Mouse (Mus musculus): ENCODE measurements at regions not wholly inside any gene's neighbourhood (a gene's known extent, or its start where the extent isn't known, plus 50 kb on each side); places are given as distances from the start of the nearest gene placed in this dataset.

DNA sequence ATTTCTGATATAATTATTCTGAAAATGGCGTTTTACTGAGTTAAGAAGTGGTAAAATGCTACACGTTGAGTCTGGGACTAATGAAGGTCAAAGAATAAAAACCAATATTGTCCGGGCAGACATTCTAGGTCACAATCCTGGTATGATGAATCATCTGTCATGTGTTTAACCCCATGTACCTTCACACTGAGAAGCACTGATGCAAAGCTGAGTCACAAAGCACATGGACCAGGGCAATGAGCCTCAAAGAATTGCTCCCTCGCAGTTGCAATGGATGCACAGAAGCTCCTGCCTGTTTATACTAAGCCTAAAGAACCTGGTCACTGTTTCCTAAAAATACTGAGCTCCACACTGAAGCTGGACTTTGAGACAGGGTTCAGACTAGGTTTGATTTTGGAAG is 221.3 kb upstream of the Rsrc1 start:
- no peaks in the 10 kb centered on the region for H3K36me3 ChIP-seq (ENCODE audit: control insufficient read depth, insufficient read depth, low read length)
- H3K9ac ChIP-seq (ENCODE audit: low read length), result no peak overlapping the region
- H3K4me2 ChIP-seq (ENCODE audit: low read depth, low read length), result no peak overlapping the region
- no peaks in the 10 kb centered on the region for H3K9me3 ChIP-seq (ENCODE audit: control insufficient read depth, low read length)
- H3K27ac ChIP-seq (ENCODE audit: low read length), result no peak overlapping the region
- H3K27me3 ChIP-seq (ENCODE audit: control insufficient read depth, insufficient read depth, low read depth, low read length), result no peaks in the 10 kb centered on the region
- H3K4me1 ChIP-seq (replicated peaks; ENCODE audit: control insufficient read depth, insufficient read depth, low read length), result no peaks in the 10 kb centered on the region
- 85% methylated on average over 4 of the region's 4 CpGs for whole genome bisulfite sequencing
- no peak overlapping the region for H3K4me3 ChIP-seq (ENCODE audit: low read length)
- ATAC-seq (ENCODE audit: low read depth), result no peak

- Histone ChIP-seq H3K9me3 (ENCODE audit: control insufficient read depth, low read length) (no peaks in the 10 kb centered on the region), H3K9ac (ENCODE audit: low read length) (no peak overlapping the region), H3K4me3 (ENCODE audit: low read length) (no peak overlapping the region), H3K36me3 (ENCODE audit: control insufficient read depth, insufficient read depth, low read length) (no peaks in the 10 kb centered on the region), H3K4me1 (replicated peaks; ENCODE audit: control insufficient read depth, insufficient read depth, low read length) (no peaks in the 10 kb centered on the region), H3K4me2 (ENCODE audit: low read depth, low read length) (no peak overlapping the region), H3K27me3 (ENCODE audit: control insufficient read depth, insufficient read depth, low read depth, low read length) (no peaks in the 10 kb centered on the region), H3K27ac (ENCODE audit: low read length) (no peak overlapping the region)
- no peak for ATAC-seq (ENCODE audit: low read depth)
- WGBS, result 55% methylated on average over 3 of the region's 3 CpGs
Observed at GRCm38 (mm10) chr3:66762446-66762845, 218.7 kb upstream of the Rsrc1 start.

- Histone ChIP-seq H3K27me3 (ENCODE audit: control insufficient read depth, insufficient read depth, low read depth, low read length) (no peaks in the 10 kb centered on the region), H3K4me2 (ENCODE audit: low read depth, low read length) (no peak overlapping the region), H3K4me1 (replicated peaks; ENCODE audit: control insufficient read depth, insufficient read depth, low read length) (no peaks in the 10 kb centered on the region), H3K9me3 (ENCODE audit: control insufficient read depth, low read length) (no peaks in the 10 kb centered on the region), H3K27ac (ENCODE audit: low read length) (no peak overlapping the region), H3K9ac (ENCODE audit: low read length) (no peak overlapping the region), H3K36me3 (ENCODE audit: control insufficient read depth, insufficient read depth, low read length) (no peaks in the 10 kb centered on the region), H3K4me3 (ENCODE audit: low read length) (no peak overlapping the region)
- WGBS, result 65% methylated on average over 12 of the region's 12 CpGs
- ATAC-seq (ENCODE audit: low read depth), result no peak
Observed at GRCm38 (mm10) chr3:66797351-66798010, 183.7 kb upstream of the Rsrc1 start.

- H3K4me2 ChIP-seq (ENCODE audit: low read depth, low read length), result no peak overlapping the region
- H3K27ac ChIP-seq (ENCODE audit: low read length), result no peak overlapping the region
- H3K9me3 ChIP-seq (ENCODE audit: control insufficient read depth, low read length), result no peaks in the 10 kb centered on the region
- H3K4me1 ChIP-seq (replicated peaks; ENCODE audit: control insufficient read depth, insufficient read depth, low read length), result no peaks in the 10 kb centered on the region
- H3K4me3 ChIP-seq (ENCODE audit: low read length), result no peak overlapping the region
- 70% methylated on average over 5 of the region's 5 CpGs for WGBS
- no peak for ATAC-seq (ENCODE audit: low read depth)
- no peaks in the 10 kb centered on the region for H3K36me3 ChIP-seq (ENCODE audit: control insufficient read depth, insufficient read depth, low read length)
- no peak overlapping the region for H3K9ac ChIP-seq (ENCODE audit: low read length)
- H3K27me3 ChIP-seq (ENCODE audit: control insufficient read depth, insufficient read depth, low read depth, low read length), result no peaks in the 10 kb centered on the region
Observed at GRCm38 (mm10) chr3:66798292-66798691, 182.9 kb upstream of the Rsrc1 start.

- no peak for ATAC-seq (ENCODE audit: low read depth)
- Histone ChIP-seq H3K27me3 (ENCODE audit: control insufficient read depth, insufficient read depth, low read depth, low read length) (no peaks in the 10 kb centered on the region), H3K4me3 (ENCODE audit: low read length) (no peak overlapping the region), H3K9ac (ENCODE audit: low read length) (no peak overlapping the region), H3K9me3 (ENCODE audit: control insufficient read depth, low read length) (no peaks in the 10 kb centered on the region), H3K36me3 (ENCODE audit: control insufficient read depth, insufficient read depth, low read length) (no peaks in the 10 kb centered on the region), H3K27ac (ENCODE audit: low read length) (no peak overlapping the region), H3K4me1 (replicated peaks; ENCODE audit: control insufficient read depth, insufficient read depth, low read length) (no peaks in the 10 kb centered on the region), H3K4me2 (ENCODE audit: low read depth, low read length) (no peak overlapping the region)
- WGBS, result 77% methylated on average over 5 of the region's 5 CpGs
Observed at GRCm38 (mm10) chr3:66802538-66802937, 178.7 kb upstream of the Rsrc1 start.

GRCm38 (mm10) chr3:66806176-66806575 is 175.0 kb upstream of the Rsrc1 start:
- Histone ChIP-seq H3K9ac (ENCODE audit: low read length) (no peak overlapping the region), H3K4me3 (ENCODE audit: low read length) (no peak overlapping the region), H3K4me2 (ENCODE audit: low read depth, low read length) (no peak overlapping the region), H3K9me3 (ENCODE audit: control insufficient read depth, low read length) (no peaks in the 10 kb centered on the region), H3K27ac (ENCODE audit: low read length) (no peak overlapping the region), H3K36me3 (ENCODE audit: control insufficient read depth, insufficient read depth, low read length) (no peaks in the 10 kb centered on the region), H3K4me1 (replicated peaks; ENCODE audit: control insufficient read depth, insufficient read depth, low read length) (no peaks in the 10 kb centered on the region), H3K27me3 (ENCODE audit: control insufficient read depth, insufficient read depth, low read depth, low read length) (no peaks in the 10 kb centered on the region)
- 35% methylated on average over 1 of the region's 1 CpGs for WGBS
- no peak for ATAC-seq (ENCODE audit: low read depth)

- H3K9me3 ChIP-seq (ENCODE audit: control insufficient read depth, low read length), result no peaks in the 10 kb centered on the region
- H3K27me3 ChIP-seq (ENCODE audit: control insufficient read depth, insufficient read depth, low read depth, low read length), result no peaks in the 10 kb centered on the region
- no peak overlapping the region for H3K27ac ChIP-seq (ENCODE audit: low read length)
- ATAC-seq (ENCODE audit: low read depth), result no peak
- 62% methylated on average over 5 of the region's 5 CpGs for WGBS
- H3K36me3 ChIP-seq (ENCODE audit: control insufficient read depth, insufficient read depth, low read length), result no peaks in the 10 kb centered on the region
- no peak overlapping the region for H3K4me3 ChIP-seq (ENCODE audit: low read length)
- no peak overlapping the region for H3K9ac ChIP-seq (ENCODE audit: low read length)
- H3K4me1 ChIP-seq (replicated peaks; ENCODE audit: control insufficient read depth, insufficient read depth, low read length), result no peaks in the 10 kb centered on the region
- H3K4me2 ChIP-seq (ENCODE audit: low read depth, low read length), result no peak overlapping the region
Observed at GRCm38 (mm10) chr3:66812686-66813445, 168.3 kb upstream of the Rsrc1 start.

DNA sequence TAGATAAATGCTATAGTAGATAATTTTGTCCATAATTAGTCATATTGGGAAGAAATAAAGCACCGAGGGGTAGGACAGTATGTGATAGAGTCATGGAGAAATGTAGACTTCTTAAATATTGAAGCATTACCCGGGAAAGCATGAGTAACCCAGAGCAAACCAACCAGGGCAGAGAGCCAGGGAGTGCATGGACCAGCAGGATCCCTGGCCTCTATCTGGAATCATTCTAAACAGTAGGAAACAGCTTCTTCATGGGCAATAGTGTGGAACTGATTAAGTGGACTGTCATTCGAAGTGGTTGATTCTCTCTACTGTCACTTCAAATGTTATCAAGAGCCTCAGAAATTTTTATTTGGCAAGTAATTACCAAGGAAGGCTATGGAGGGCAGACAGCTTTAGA is 155.4 kb upstream of the Rsrc1 start:
- Histone ChIP-seq H3K9ac (ENCODE audit: low read length) (no peak overlapping the region), H3K9me3 (ENCODE audit: control insufficient read depth, low read length) (no peaks in the 10 kb centered on the region), H3K27me3 (ENCODE audit: control insufficient read depth, insufficient read depth, low read depth, low read length) (no peaks in the 10 kb centered on the region), H3K4me3 (ENCODE audit: low read length) (no peak overlapping the region), H3K4me2 (ENCODE audit: low read depth, low read length) (no peak overlapping the region), H3K4me1 (replicated peaks; ENCODE audit: control insufficient read depth, insufficient read depth, low read length) (no peaks in the 10 kb centered on the region), H3K36me3 (ENCODE audit: control insufficient read depth, insufficient read depth, low read length) (no peaks in the 10 kb centered on the region), H3K27ac (ENCODE audit: low read length) (no peak overlapping the region)
- 72% methylated on average over 3 of the region's 3 CpGs for WGBS
- no peak for ATAC-seq (ENCODE audit: low read depth)
